Mouse (Mus musculus): ENCODE measurements at regions not wholly inside any gene's neighbourhood (a gene's known extent, or its start where the extent isn't known, plus 50 kb on each side); places are given as distances from the start of the nearest gene placed in this dataset.

- no peak for DNase-seq (ENCODE audit: low spot score)
Measured at GRCm38 (mm10) chr6:93133940-93134339, 190.6 kb upstream of the Adamts9 start.

DNA sequence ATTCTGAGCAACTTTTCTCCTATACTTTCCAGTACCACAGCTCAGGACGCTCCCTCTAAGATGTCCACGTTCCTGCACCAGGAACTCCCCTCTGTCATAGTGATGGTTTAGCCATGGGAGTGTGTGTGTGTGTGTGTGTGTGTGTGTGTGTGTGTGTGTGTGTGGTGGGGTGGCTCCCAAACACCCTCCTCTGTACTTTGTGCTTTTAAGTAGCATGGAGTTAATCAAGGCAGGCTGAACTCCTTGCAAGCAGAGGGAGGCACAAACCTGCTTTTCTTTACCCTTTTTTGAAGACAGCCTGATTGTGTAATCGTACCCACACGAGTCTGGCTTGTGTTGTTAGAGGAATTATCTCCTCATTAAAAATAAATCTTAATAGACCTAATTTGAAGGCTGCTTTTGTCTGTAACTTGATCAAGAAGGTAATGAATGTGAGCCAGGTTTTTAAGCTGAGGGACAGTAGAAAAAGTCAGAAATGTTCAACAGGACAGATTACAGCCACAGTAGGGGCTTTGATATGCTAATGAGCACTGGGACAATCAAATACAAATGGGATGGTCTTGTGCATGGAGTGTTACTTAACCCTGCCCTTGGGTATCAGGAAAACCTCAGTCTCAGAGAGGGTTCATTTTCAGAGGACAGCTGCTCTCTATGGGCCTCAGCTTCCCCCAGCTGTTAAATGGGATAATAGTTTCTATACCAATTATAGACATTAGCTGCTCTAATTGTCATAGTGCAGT lies 187.8 kb upstream of the Adamts9 start:
- no peak for DNase-seq (ENCODE audit: low spot score)

DNA sequence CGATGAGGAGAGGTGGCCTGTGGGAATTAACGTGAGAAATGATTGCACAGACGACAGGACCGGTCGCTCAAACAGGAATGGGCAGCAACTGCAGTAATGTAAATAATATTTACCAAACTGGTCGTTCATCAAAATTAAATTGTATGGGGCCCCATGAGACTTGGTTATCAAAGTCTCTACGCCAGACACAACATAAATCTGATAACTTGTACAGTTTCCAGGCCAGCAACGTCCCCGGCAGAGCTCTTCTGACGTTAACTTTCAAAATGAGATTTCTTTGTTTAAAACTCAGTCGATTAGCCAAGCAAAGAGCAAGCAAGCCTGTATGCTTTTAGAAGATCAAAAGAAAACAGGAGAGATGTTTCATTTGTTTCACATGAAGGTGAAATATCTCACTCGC lies 176.2 kb upstream of the Adamts9 start:
- no peak for DNase-seq (ENCODE audit: low spot score)

DNA sequence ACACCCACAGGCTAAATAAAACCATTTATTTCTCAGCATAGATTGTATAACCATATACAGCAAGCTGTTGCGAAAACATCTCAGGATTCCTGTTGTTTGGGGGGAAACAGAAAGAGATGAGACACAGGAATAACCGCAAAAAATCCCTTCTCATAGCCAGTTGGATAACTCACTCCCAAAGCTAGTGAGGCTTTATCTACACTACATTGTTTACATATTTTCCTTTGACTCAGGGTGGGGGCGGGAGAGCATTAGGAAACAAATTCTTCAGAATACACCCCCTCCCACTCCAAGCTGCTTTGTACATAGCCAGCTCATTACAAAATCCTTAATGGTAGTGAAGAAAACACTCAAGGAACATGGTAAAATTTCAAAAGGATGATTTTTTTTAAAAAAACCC lies 170.1 kb upstream of the Adamts9 start:
- no peak for DNase-seq (ENCODE audit: low spot score)

DNA sequence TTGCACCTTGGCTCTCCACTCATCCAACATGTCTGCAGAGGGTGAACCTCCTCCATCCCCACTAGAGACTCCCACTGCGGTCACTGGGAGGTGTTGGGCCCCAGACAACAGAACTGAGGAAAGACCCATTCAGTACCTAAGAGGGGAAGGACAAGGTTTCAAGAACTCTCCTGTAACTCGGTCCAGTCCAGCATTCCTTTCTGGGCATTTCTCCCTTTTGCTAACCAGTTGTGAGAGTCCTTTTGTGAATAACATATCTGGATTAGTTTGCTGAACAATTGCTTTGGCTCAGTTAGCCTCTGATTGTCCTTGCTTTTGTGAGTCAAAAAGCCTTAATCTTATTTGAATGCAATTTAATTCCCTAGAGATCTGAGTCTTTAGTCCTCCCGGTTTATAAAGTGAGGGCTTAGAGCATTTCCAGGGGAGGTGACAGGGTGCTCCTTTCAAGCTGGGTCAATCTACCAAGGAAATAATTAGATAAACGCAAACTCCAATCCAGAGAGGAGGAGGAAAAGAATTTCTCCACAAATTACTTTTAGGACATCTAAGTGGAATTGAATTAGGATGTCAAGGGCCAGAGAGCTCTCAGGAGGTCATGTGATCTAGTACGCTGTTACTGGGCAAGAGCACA lies 151.6 kb upstream of the Adamts9 start:
- DNase-seq (ENCODE audit: low spot score), result no peak

DNA sequence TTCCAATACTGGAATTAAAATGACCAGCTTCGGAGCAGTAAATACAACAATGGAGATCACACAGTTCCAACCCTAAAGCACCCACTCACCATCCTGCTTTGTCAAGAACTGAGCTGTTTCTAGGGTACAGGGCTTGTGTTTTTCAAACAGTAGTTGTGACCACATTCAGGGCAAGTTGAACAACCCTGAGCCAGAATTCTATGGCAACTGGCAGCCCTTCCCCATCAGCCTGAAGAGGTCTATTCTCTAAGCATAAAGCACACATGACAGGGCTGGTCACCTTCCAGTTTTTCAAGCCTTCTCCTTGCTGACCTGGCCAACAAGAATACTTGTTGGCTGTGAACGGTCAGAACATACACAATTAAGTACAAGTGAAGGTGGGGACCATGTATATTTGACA lies 150.5 kb upstream of the Adamts9 start:
- no peak for DNase-seq (ENCODE audit: low spot score)

DNA sequence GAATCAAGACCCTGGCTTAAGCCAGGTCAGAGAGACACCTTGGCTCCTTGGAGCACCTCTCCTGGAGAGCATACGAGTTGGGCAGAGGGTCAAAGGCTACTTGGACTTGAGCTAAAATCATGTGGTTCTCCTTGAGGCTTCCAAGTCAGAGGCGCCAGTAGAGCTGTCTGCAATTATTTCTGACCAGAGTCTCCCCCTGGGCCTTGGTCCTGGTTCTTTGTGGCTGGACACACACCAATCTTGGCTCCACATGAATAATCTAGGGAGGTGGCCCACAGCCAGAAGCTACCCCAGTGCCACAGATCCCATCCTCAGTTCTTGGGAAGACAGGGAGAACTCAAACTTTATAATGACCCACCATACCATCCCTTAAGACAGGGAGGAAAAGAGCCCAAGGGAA lies 144.0 kb upstream of the Adamts9 start:
- DNase-seq (ENCODE audit: low spot score), result no peak

GRCm38 (mm10) chr6:93084286-93084685 lies 141.0 kb upstream of the Adamts9 start:
- DNase-seq (ENCODE audit: low spot score), result no peak

DNA sequence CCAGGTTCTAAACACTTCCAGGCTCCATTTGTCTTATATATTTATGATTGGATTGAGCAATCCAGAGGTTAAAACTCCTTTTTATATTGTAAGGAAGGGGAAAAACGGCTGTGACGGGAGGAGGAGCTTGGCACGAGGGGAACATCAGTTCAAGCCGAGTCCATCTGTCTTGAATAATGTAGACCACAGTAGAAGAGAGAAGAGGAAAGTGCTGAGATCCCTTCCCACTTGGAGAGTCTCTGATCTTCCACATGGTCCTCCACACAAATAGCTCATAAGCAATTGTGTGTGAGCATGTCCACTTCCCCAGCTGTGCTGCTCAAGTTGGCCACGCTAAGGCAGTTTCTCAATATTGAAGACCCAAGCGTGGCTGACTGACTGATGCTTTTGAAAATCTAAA lies 140.4 kb upstream of the Adamts9 start:
- DNase-seq (ENCODE audit: low spot score), result no peak

DNA sequence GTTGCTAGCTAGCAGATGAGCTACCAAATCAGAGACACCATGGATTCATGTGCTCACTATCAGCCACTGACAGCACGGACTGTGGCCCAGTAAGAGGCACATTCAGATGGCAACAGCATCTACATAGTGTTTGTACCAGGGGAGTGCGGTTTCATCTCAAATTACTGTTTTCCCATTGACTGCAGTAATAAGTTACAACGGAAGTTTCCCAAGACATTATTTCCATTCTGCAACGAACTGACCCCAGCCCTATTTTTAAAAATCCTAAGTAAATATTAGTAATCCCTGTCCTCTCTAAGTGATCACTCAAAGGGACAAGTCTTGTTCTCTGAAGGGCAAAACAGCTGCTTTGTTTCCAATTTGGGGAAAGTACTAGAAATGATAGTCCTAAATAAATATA lies 138.9 kb upstream of the Adamts9 start:
- DNase-seq (ENCODE audit: low spot score), result no peak

DNA sequence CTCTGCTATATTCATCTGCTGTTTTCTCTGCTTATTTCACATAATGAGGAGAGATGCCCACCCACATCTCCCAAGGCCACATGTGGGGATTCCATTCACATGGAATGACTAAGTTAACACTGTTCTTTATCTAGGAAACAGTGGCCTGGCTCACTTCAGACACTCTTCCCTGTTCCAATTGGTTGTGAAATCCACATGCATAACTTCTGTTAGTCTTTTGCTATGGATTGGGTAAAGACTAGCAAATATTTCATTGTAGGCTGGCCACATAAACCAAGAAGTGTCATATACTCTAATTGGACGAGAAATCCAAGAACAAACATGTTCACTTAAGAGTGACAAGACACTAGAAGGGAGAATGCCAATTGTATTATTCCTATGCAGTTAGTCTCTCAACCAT lies 133.4 kb upstream of the Adamts9 start:
- no peak for DNase-seq (ENCODE audit: low spot score)

DNA sequence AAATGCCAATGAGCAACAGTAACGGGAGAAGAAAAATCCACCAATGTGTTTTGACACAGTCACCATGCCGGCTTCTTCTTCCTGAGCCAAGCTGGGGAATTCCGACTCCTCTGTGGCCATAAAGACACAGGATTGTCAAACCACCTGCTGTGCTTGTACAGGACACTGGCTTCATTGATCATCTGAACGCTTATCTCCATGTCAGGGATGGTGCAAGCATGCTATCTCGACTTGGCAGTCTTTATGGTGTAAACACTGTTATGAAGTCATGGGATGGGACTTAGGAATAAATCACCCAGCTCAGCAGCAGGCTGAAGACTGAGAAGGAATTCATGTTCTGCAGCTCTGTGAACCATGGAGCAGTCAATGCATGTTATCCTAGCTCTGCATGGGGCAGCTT lies 132.6 kb upstream of the Adamts9 start:
- DNase-seq (ENCODE audit: low spot score), result no peak

DNA sequence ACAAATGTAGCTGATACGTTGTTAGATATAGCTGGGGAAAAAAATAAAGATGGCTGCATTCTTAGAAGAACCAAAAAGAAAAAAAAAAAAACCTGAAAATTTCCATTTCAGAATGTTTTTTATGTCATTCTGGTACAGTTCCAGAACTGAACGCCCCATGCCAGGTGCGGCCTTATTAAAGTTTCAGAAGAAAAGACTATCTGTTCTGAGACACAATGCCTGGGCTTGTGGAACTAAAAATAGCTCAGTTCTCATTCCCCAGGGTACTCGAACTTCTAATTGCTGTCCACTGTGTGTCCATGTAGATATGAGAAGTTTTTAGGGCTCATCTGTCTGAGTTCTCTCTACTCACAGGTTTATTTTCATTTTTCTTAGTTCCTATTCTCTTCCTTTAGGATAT lies 131.7 kb upstream of the Adamts9 start:
- DNase-seq (ENCODE audit: low spot score), result no peak

- DNase-seq (ENCODE audit: low spot score), result no peak
Measured at GRCm38 (mm10) chr6:93070916-93071315, 127.6 kb upstream of the Adamts9 start.

- DNase-seq (ENCODE audit: low spot score), result no peak
Measured at GRCm38 (mm10) chr6:93067808-93068207, 124.5 kb upstream of the Adamts9 start.

DNA sequence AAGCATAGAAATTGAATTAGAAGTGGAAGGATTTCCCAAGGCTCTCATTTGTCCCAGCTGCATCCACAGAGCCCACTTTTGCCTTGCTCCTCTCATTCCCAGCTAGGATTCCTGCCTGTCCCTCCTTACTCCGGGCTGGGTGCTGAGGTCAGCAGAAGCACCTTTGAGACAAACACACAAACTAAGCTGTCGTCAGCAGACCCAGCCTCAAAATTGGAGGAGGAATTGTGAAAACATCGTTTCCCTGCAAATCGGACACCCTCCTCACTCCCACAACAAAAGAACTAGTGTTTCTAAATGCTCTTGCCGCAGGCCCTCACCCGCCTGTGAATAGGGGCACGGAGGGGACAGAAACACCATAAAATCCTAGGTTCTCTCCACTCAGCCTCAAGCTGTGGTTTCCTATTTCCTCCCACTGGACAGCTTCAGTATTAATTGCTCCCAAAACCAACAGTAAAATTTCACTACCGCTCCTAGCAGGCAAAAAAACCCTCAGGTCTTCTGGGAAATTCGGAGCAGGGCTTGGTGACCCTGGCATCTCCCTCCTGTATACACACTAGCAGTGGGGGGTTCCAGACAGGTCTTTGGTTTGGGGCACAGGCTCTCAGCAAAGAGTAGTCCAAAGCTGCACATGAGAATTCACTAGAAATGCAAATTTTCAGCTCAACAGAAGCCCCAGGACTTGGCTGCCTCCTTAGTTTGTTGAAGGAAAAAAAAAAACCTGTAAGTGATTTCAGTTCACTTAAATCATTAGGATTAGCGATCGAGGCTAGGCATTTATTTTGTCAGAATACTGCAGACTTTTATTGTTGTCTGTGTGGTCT lies 123.5 kb upstream of the Adamts9 start:
- no peak for DNase-seq (ENCODE audit: low spot score)

GRCm38 (mm10) chr6:93065917-93066552 lies 122.7 kb upstream of the Adamts9 start:
- peak; percentile 72 for DNase-seq (ENCODE audit: low spot score)

DNA sequence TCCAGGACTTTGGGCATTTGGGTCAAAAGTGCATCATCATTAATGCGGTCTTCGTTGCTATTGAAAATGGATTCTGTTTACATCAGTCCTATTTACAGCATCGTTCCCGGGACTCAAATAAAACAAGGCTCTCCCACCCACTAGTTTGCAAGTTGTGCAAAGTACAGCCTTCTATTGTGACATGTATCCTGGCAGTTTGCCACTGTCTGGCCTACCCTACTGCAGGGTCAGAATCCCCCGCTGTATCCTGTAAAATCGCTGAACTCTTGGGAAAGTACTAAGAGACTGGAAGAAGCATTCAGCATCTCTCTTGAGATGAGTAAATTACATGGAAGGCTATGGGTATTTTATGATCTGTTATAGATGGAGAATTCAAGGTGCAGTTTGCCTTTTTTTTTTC lies 122.1 kb upstream of the Adamts9 start:
- DNase-seq (ENCODE audit: low spot score), result no peak

- peak; percentile 17 for DNase-seq (ENCODE audit: low spot score)
Measured at GRCm38 (mm10) chr6:93064366-93064765, 121.1 kb upstream of the Adamts9 start.

GRCm38 (mm10) chr6:93061741-93062140 lies 118.4 kb upstream of the Adamts9 start:
- no peak for DNase-seq (ENCODE audit: low spot score)

DNA sequence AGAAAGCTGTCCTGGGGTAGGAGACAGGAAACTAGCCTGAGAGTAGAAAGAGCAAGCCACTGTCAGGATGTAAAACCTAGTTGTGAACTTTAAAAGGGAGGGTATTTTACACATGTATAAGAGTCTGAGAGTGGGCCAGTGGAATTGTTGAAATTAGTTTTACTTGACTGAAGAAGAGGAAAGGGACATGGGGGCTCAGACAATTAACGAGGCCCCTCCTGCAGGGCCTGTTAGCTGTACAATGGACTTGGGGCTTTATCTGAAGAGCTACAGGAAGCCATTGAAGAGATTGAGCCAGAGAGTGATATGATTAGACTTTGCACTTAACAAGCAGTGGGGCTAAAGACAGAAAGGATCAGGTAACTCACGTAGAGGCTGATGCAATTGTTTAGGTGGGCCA lies 102.2 kb upstream of the Adamts9 start:
- DNase-seq (ENCODE audit: low spot score), result no peak

DNA sequence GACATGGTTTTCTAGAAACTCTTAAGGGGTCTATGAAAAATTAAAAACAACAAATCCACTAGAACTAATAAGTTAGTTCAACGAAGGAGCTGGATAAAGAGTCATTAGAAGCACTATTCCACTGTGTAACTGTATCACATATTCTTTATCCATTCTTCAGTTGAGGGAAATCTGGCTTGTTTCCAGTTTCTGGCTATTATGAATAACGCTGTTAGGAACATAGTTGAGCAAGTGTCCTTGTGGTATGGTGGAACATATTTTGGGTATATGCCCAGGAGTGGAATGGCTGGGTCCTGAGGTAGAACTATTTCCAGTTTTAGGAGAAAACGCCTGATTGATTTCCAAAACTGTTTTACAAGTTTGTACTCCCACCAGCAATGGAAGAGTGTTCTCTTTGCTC lies 97.7 kb upstream of the Adamts9 start:
- no peak for DNase-seq (ENCODE audit: low spot score)

All from ovary, adult 18-20 months (tissue).